Mouse (Mus musculus): Measurements from ENCODE around the gene Ankrd65. TPM values are rescaled to one million over a fixed set of nuclear protein-coding genes. Genes with fewer than 3 reads are reported as not detected.

Ankrd65 gene
- polyA plus RNA-seq, 1 experiment from 2014 or later = 0.10 TPM

GRCm38 (mm10) chr4:155838187-155839153 is 48.2 kb downstream of the Ankrd65 start:
- H3K27ac ChIP-seq (replicated peaks) = peak overlapping the region; percentile 97
- 0 out of 2 replicates have a peak, but pooled peaks cover 3% of the 10 kb centered on the region for H3K4me1 ChIP-seq (replicated peaks; ENCODE audit: control insufficient read depth, insufficient read depth)
- DNase-seq (ENCODE audit: low spot score) = no peak
- H3K36me3 ChIP-seq (ENCODE audit: control insufficient read depth, insufficient read depth, low read length) = peaks cover 4% of the 10 kb centered on the region; the same call in 1 of the 2 replicates
- H3K4me2 ChIP-seq (replicated peaks; ENCODE audit: low read depth) = peak overlapping the region; percentile 97
- WGBS = 32% methylated on average over 8 of the region's 8 CpGs
- H3K27me3 ChIP-seq (ENCODE audit: control insufficient read depth, insufficient read depth, low read length) = no peaks in the 10 kb centered on the region
- no peak overlapping the region; the same call in 1 of the 2 replicates for H3K4me3 ChIP-seq (ENCODE audit: low read depth, low read length)
- peak; percentile 6; the same call in 1 of the 2 replicates for ATAC-seq (ENCODE audit: low FRiP score, low TSS enrichment)
- no peaks in the 10 kb centered on the region for H3K9me3 ChIP-seq (ENCODE audit: control insufficient read depth, low read length)
- no peak for TF ChIP-seq CTCF (IDR thresholded peaks at IDR 0.05; ENCODE audit: low read depth)
- TF ChIP-seq EP300 (optimal IDR thresholded peaks at IDR 0.05) = no peak
- 0 out of 2 replicates have a peak overlapping the region, but pooled peaks have one; percentile 31 for H3K9ac ChIP-seq (ENCODE audit: low read length)

DNA sequence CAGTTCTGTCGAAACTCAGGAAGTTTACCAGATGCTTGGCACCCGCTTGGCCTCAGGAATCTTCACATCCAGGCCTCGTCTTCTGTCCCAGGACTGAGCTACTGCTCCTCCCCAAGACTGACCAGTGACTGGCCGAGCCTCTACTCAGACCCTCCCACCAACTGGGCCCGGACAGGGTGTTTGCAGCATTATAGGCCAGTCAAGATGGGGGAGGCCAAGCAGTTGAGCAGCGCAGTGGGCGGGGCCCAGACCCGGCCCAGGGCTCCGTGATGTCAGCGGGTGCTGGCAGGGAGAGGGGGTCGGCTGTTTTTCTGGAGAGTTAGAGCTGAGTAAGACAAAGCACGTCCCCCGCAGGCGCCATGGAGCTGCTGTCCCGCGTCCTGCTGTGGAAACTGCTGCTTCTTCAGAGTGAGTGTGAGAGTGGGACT is 49.3 kb downstream of the Ankrd65 start, which contains the start of gene Mxra8:
Gene Mxra8, plus strand, starts transcription at position 198 of the 428 bp plus-strand sequence.
- no peaks in the 10 kb centered on the region for H3K27me3 ChIP-seq (ENCODE audit: control insufficient read depth, insufficient read depth, low read length)
- TF ChIP-seq CTCF (IDR thresholded peaks at IDR 0.05; ENCODE audit: low read depth) (no peak), EP300 (optimal IDR thresholded peaks at IDR 0.05) (no peak)

GRCm38 (mm10) chr4:155840076-155841002 is 50.1 kb downstream of the Ankrd65 start:
- ATAC-seq (ENCODE audit: low FRiP score, low TSS enrichment) (peak; percentile 1; the same call in 1 of the 2 replicates), DNase-seq (ENCODE audit: low spot score) (no peak)
- peaks cover 4% of the 10 kb centered on the region; the same call in 1 of the 2 replicates for H3K36me3 ChIP-seq (ENCODE audit: control insufficient read depth, insufficient read depth, low read length)
- peak overlapping the region; percentile 69 for H3K9ac ChIP-seq (ENCODE audit: low read length)
- H3K4me2 ChIP-seq (replicated peaks; ENCODE audit: low read depth) = peak overlapping the region; percentile 97
- WGBS = 14% methylated on average over 8 of the region's 8 CpGs
- TF ChIP-seq CTCF (IDR thresholded peaks at IDR 0.05; ENCODE audit: low read depth) (no peak), EP300 (optimal IDR thresholded peaks at IDR 0.05) (no peak)
- H3K9me3 ChIP-seq (ENCODE audit: control insufficient read depth, low read length) = no peaks in the 10 kb centered on the region
- 0 out of 2 replicates have a peak, but pooled peaks cover 3% of the 10 kb centered on the region for H3K4me1 ChIP-seq (replicated peaks; ENCODE audit: control insufficient read depth, insufficient read depth)
- H3K4me3 ChIP-seq (ENCODE audit: low read depth, low read length) = peak overlapping the region; percentile 53
- H3K27me3 ChIP-seq (ENCODE audit: control insufficient read depth, insufficient read depth, low read length) = no peaks in the 10 kb centered on the region
- H3K27ac ChIP-seq (replicated peaks) = peak overlapping the region; percentile 97

More for the DNA sequence above, 49.3 kb downstream of the Ankrd65 start, which contains the start of gene Mxra8:
- peak within 1 kb of the TSS; percentile 53 for H3K4me3 ChIP-seq (ENCODE audit: low read depth, low read length)
- H3K27ac ChIP-seq (replicated peaks) = peak within 1 kb of the TSS; percentile 97
- 0 out of 2 replicates have a peak, but pooled peaks cover 3% of the 10 kb centered on the region for H3K4me1 ChIP-seq (replicated peaks; ENCODE audit: control insufficient read depth, insufficient read depth)
- WGBS = 9% methylated on average over 16 of the region's 16 CpGs
- H3K4me2 ChIP-seq (replicated peaks; ENCODE audit: low read depth) = peak within 1 kb of the TSS; percentile 97
- DNase-seq (ENCODE audit: low spot score) = peak; percentile 81
- peaks cover 4% of the 10 kb centered on the region; the same call in 1 of the 2 replicates for H3K36me3 ChIP-seq (ENCODE audit: control insufficient read depth, insufficient read depth, low read length)
- no peaks in the 10 kb centered on the region for H3K9me3 ChIP-seq (ENCODE audit: control insufficient read depth, low read length)
- ATAC-seq (ENCODE audit: low FRiP score, low TSS enrichment) = peak; percentile 91
- H3K9ac ChIP-seq (ENCODE audit: low read length) = peak within 1 kb of the TSS; percentile 69

GRCm38 (mm10) chr4:155841003-155841454 is 50.8 kb downstream of the Ankrd65 start:
- ATAC-seq (ENCODE audit: low FRiP score, low TSS enrichment) = peak; percentile 38
- peak overlapping the region; percentile 97 for H3K4me2 ChIP-seq (replicated peaks; ENCODE audit: low read depth)
- H3K9ac ChIP-seq (ENCODE audit: low read length) = peak overlapping the region; percentile 69
- TF ChIP-seq EP300 (optimal IDR thresholded peaks at IDR 0.05) (no peak), CTCF (IDR thresholded peaks at IDR 0.05; ENCODE audit: low read depth) (peak; percentile 74)
- peak overlapping the region; percentile 97 for H3K27ac ChIP-seq (replicated peaks)
- WGBS = 1% methylated on average over 32 of the region's 32 CpGs
- peaks cover 4% of the 10 kb centered on the region; the same call in 1 of the 2 replicates for H3K36me3 ChIP-seq (ENCODE audit: control insufficient read depth, insufficient read depth, low read length)
- H3K4me3 ChIP-seq (ENCODE audit: low read depth, low read length) = peak overlapping the region; percentile 53
- H3K4me1 ChIP-seq (replicated peaks; ENCODE audit: control insufficient read depth, insufficient read depth) = 0 out of 2 replicates have a peak, but pooled peaks cover 3% of the 10 kb centered on the region
- no peaks in the 10 kb centered on the region for H3K27me3 ChIP-seq (ENCODE audit: control insufficient read depth, insufficient read depth, low read length)
- peak; percentile 73 for DNase-seq (ENCODE audit: low spot score)
- H3K9me3 ChIP-seq (ENCODE audit: control insufficient read depth, low read length) = no peaks in the 10 kb centered on the region

All from stomach, postnatal 0 days (tissue).